Mouse (Mus musculus) right cerebral cortex, postnatal 25 days (tissue): ENCODE measurements around the gene Dchs1.
"Not testable (repeated sequence)": the region's sequence is repeated elsewhere in the genome, so short reads cannot be mapped to it uniquely, and the experiment has no call there.

ENCODE experiments used
- DNase-seq: peaks from one replicate; pipeline ENCODE4 v3.0.0; 2022

Gene Dchs1

GRCm38 (mm10) chr7:105740851-105741250, 46.6 kb downstream of the Dchs1 start:
- no peak for DNase-seq

- no peak for DNase-seq
Observed at GRCm38 (mm10) chr7:105740089-105740795, 47.2 kb downstream of the Dchs1 start.

GRCm38 (mm10) chr7:105738948-105739347, 48.5 kb downstream of the Dchs1 start:
- no peak for DNase-seq

DNA sequence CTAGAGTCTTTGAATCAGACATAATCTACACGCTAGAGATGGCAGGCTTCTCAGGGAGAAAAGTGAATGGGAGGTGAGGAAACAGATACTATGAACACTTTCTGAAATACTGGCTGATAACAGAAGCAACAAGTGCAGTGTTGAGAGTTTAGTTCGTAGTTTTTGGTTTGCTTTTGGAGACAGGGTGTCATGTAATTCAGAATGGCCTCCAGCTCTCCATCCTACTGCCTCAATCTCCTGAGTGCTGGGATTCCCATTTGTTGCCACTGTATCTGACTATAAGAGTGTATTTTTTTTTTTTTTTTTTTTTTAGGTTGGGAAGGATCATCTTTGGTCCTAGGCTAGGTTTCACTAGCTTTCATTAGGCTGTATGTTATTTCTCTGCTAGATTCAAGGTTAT, 49.2 kb downstream of the Dchs1 start:
- DNase-seq, result no peak

DNA sequence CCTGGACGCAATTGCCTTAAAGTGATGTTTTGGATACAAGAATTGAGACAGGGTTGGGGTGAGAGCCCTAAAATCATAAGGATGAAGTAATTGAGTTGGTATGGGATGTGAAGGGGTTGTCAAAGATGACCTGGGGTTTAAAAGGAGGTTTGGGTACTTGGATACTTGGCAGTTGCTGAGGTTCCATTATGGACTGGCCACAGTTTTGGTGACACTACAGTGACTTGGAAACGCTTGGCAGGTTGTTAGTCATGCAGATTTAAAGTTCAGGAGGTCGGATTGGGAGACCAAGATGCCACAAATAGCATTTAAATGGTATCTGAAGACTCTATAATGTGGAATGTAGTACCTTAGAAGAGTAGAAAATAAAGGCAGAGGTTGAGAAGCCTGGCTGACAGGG, 49.8 kb downstream of the Dchs1 start:
- DNase-seq, result no peak

DNA sequence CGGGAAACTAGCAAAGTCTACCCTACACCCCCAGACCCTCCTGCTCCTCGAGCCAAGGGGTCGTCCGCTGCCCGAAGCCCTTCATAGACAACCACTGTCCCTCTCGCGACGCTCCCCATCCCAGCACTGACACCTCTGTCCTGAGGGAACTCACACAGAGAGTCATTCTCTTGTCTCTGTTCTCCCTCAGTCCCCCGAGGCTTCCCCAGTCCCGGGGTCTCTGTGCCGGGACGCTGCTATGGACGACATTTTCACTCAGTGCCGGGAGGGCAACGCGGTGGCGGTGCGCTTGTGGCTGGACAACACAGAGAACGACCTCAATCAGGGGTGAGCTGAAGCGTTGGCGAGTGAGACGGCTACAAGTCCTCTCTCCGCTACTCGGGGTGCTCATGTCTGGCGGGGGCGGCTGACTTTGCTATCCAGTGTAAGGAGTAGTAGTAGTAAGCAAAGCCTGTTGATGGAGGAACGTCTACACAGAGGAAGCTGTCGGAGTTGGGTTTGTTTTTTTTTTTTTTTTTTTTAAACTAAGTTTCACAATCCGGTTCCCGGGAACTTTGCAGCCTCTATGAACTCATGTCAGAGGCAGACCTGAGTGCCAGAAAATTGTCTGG, 50.4 kb downstream of the Dchs1 start, which contains the start of gene Rrp8:
Rrp8 (minus strand) TSS at position 475 of the 611 bp plus-strand sequence.
- peak; percentile 27 for DNase-seq

- DNase-seq, result peak; percentile 91
Observed at GRCm38 (mm10) chr7:105736264-105736901, 51.1 kb downstream of the Dchs1 start, which contains the start of gene Ilk. Gene Ilk (plus strand): TSS chr7:105736592.

DNA sequence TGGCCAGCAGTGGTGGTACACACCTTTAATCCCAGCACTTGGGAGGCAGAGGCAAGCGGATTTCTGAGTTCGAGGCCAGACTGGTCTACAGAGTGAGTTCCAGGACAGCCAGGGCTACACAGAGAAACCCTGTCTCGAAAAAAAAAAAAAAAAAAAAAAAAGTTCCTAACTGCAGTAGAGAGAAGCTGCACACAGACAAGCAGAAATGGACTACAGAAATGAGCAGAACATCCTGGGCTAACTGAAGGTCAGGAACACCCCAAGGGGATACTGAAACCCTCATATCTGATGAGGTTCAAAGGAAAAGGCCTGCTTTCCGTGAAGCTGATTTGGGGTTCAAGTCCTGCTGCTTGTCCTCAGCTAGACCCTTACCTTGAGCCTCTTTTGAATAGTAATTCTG, 52.0 kb downstream of the Dchs1 start:
- DNase-seq, result not testable (repeated sequence)

DNA sequence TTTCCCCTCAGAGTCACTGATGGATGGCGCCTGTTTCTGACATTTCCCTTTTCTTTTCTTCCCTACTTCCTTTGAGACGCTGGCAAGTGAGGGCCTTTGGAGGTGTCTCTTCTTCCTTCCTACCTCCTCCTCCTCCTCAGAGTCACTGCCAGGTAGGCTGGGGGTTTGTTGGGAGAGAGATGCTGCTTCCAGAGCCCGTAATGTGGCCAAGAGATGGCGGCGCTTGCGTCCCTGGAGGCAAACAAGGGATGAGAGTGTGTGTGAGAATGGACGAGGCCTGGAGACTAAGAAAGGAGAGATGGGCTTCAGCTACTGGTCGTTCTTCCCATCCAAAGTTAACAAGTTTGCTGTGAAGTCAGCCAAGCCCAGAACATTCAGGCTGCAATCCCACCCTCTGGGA, 52.6 kb downstream of the Dchs1 start:
- DNase-seq, result no peak

GRCm38 (mm10) chr7:105733836-105734235, 53.6 kb downstream of the Dchs1 start:
- DNase-seq, result no peak

GRCm38 (mm10) chr7:105728701-105729428, 58.6 kb downstream of the Dchs1 start:
- no peak for DNase-seq

DNA sequence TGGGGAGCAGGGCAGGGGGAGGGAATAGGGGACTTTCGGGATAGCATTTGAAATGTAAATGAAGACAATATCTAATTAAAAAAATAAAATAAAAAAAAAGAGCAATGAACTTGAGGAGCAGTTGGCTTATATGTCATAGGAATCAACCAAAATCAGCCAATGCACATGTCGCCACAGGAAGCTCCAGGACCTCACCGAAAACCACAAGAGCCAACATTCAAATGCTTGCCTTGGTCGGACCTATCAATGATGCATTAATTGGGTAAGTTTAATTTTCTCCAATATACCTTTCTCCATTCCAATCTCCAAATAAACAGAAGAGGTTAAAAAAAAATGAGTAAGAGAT, 60.5 kb downstream of the Dchs1 start:
- no peak for DNase-seq

DNA sequence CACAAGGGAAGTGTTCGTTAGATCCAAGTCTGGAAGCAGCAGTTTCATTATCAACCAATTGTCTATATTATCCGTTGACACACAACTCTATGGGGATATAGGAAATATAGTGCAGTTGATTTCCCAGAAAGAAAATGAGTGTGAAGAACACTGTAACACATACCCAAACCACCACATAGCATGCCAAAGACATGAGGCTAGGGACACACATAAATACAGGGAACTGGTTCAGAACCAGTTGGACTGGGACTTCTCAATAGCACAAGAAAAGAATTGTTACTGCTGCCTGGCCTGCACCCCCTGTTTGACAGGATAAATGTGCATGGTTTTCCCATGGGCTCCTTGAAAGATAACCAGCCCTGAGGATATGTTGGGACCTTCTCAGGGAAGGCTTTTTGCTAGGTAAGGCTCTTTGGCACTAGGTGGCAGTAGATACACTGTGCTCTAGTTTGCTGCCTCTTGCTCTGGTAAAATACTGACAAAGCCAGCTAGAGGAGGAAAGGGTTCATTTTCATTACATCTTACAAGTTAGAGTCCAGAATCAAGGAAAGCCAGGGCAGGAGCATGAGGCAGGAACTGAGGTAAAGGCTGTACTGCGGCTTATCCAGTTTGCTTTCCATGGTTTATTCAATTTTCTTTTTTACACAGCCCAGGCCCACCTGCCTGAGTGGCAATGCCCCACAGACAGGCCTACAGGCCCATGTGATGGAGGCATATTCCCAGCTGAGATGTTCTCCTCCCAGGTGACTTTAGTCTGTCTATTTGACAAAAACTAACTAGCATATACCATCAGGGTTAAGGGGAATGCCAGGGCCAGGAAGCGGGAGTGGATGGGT, 61.1 kb downstream of the Dchs1 start:
- DNase-seq, result peak; percentile 40

DNA sequence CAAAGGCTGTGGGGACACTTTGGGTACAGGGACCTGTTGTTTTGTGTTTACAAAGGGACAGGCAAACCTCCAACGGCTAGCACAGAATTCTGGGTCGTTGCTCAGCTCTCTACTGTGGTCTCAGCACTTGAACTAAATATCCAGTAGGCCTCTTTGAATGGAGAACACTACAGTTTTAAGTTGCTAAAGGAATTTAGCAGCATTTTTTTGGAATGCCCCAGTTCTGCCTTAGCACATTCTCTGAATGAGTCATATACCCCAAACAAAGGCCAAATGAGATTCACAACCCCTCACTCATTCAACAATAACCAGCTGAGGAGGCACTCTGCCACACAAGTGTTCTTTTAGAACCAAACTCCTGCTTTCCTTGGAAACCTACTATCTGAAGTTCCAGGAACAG, 65.5 kb downstream of the Dchs1 start:
- DNase-seq, result no peak

DNA sequence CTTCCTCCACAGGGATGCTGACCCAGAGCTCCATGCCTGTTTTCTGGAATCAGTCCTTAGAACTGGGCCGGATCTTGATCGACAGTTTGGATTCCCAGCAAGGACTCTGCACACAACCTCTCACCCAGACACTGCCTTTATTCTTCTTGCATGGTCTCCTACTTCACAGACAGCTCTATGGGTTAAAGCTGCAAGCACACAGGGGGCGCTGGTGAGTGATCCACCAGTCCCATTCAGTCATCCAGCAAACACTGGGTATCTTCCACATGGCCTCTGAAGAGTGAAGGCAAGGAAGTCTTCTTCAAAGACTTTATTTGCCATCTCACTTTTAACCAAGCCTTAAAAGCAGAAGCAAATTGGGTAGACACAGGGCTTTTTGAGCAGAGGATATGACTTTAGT, 72.1 kb downstream of the Dchs1 start:
- no peak for DNase-seq

GRCm38 (mm10) chr7:105708733-105709132, 78.7 kb downstream of the Dchs1 start:
- DNase-seq, result no peak

DNA sequence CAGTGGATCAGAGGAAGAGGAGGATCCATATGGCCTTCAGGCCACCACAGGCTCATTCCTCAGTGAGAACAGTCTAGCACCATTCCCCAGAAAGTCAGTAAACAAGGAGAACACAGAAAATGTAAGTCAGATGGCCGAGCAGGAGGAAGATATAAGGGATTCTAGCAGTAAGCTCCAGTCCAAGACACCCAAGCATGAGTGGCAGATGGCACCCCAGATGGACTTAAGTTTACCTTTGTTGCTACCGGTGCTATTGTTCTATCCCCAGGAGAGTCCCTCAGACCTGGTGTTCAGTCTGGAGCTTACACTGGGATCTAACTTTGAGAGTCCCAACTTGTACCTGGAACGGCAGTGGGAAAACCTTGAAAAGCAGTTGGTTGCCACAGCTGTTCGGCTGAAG, 83.6 kb downstream of the Dchs1 start:
- no peak for DNase-seq

DNA sequence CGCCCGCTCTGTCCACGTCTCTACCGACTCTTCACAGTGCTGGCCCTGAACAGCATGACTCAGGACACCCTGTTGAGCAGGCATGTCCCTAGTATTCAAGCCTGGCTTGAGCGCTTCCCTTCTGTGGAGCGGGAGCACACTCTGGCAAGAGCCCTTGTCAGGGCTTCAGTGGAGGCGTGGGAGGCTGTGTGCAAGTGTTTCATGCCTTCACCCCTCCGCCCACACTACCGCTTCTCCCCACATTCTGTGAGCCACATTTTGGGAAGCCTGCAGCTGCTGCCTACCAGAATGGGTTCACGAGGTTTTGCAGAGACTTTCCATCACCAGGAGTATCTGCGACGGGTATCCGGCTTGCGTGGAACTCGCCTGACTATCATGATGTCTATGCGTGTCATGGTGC, 84.3 kb downstream of the Dchs1 start:
- DNase-seq, result no peak
